Mouse (Mus musculus) stomach, embryonic 16.5 days (tissue): Measurements from ENCODE around the gene H2afj. TPM values are rescaled to one million over a fixed set of nuclear protein-coding genes. Genes with fewer than 3 reads are reported as not detected.

Experiments used
- ATAC-seq: fragments of 200-750 bp; cut with Nextera tagmentation; 2 replicates; pipeline ENCODE4 v1.8.0; 2017; ENCODE audit warnings: moderate number of reproducible peaks, moderate TSS enrichment; ENCODE audit not compliant: insufficient read depth, low FRiP score
- H3K27ac ChIP-seq: fragments of 300-500 bp; sonication (generic); 2 replicates; pipeline ENCODE4 v1.5.1; 2014; ENCODE audit warnings: low read length
- H3K27me3 ChIP-seq: fragments of 300-500 bp; sonication (generic); 2 replicates; pipeline ENCODE4 v1.6.1; 2014; ENCODE audit warnings: low read length, control low read depth, mixed read lengths; ENCODE audit not compliant: control insufficient read depth, insufficient read depth
- H3K36me3 ChIP-seq: fragments of 300-500 bp; sonication (generic); 2 replicates; pipeline ENCODE4 v1.6.1; 2014; ENCODE audit warnings: low read length; ENCODE audit not compliant: control insufficient read depth, insufficient read depth
- H3K4me1 ChIP-seq: fragments of 300-500 bp; sonication (generic); 2 replicates; pipeline ENCODE4 v1.6.1; 2014; ENCODE audit warnings: low read length, control low read depth, mixed read lengths; ENCODE audit not compliant: control insufficient read depth, insufficient read depth
- H3K4me2 ChIP-seq: fragments of 300-500 bp; sonication (generic); 2 replicates; pipeline ENCODE4 v1.6.1; 2014; ENCODE audit warnings: low read depth, low read length, mixed read lengths
- H3K4me3 ChIP-seq: fragments of 300-500 bp; sonication (generic); replicated peaks from 2 replicates; pipeline ENCODE4 v1.5.1; 2014; ENCODE audit warnings: mild to moderate bottlenecking, low read length
- H3K9ac ChIP-seq: fragments of 300-500 bp; sonication (generic); 2 replicates; pipeline ENCODE4 v1.6.1; 2014; ENCODE audit warnings: low read length
- H3K9me3 ChIP-seq: fragments of 300-500 bp; sonication (generic); replicated peaks from 2 replicates; pipeline ENCODE4 v1.6.1; 2016; ENCODE audit warnings: low read length, control low read depth; ENCODE audit not compliant: control insufficient read depth
- WGBS: fragments of 180-500 bp; shearing (Covaris S2); extraction: QIAGEN DNeasy Blood & Tissue Kit; methylation state at CpG from one replicate; pipeline ENCODE4 v1.1.7; 2014; 5-methylcytosine and 5-hydroxymethylcytosine counted together
- microRNA-seq: library from miRNA; unstranded; fragments of <30 nt; microRNA quantifications from one replicate; pipeline ENCODE4, GENCODE M21; 2016
- polyA plus RNA-seq: library from polyadenylated mRNA; unstranded; fragments of >200 nt; fragmentation: Nextera tagmentation; extraction: Ambion mirVana; gene quantifications from 2 replicates; pipeline ENCODE4 v1.2.1, GENCODE M21; 2015

H2afj gene
- polyA plus RNA-seq, 1 experiment from 2014 or later = 196 TPM

DNA sequence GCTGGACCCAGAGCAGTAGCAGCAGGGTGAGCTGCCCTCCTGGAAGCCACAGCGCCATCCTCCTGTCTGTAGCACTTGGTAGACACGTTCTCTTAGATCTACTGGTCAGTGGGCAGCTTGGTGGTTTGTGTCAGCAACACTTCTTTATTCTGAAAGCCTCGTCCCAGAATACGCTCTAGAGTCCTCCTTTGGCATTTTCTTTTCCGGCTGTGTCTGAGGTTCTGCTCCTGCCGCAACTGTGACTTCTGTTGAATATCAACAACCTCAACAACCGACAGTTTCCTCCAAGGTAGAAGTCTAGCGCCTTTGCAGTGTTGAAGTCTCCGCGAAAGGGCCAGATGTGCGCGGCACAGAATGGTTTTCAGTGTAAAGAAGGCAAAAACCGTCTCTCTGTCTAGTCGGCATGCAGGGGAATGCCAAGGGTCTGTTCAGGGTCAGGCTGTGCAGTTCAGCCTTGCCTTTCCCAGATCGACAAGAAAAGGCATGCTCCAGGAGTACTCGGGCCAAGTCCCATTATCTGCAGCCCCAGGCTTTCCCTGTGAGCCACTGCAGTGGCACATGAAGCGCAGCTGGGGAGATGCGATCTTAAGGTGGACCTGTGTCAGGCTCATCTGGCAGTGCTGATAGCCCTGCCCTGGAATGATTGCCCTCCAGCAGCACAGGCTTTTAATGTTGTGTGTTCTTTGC lies 49.3 kb downstream of the H2afj start, which contains the start of gene Art4:
Gene Art4 (minus strand): TSS at position 548 of the 687 bp plus-strand sequence.
- peak within 1 kb of the TSS; percentile 42 for H3K4me2 ChIP-seq
- H3K4me3 ChIP-seq = peak within 1 kb of the TSS; percentile 37
- peaks cover 24% of the 10 kb centered on the region for H3K4me1 ChIP-seq
- peak within 1 kb of the TSS; percentile 62 for H3K9ac ChIP-seq
- no peaks in the 10 kb centered on the region for H3K9me3 ChIP-seq
- peak; percentile 63 for ATAC-seq
- 38% methylated on average over 18 of the region's 18 CpGs for WGBS
- peak within 1 kb of the TSS; percentile 82 for H3K27ac ChIP-seq
- H3K36me3 ChIP-seq = no peaks in the 10 kb centered on the region
- no peaks in the 10 kb centered on the region for H3K27me3 ChIP-seq

DNA sequence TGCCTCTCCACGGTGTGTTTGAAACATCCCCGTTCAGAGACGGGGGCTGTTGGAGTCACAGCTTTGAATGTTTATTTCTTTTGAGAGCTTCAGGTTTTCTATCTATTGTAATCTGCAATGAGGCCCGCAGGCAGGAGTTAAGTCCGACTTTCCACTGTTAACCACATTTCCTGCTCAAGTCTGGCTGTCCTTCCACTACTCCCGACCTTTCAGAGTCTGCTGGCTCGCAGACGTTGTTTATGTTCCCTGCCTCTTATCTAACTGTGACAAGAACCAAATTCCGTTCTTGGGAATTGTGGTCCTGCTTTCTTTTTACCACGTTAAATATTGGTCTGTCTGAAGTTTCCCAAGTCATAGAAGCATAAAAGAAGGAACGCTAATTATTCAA lies 49.8 kb downstream of the H2afj start:
- H3K36me3 ChIP-seq = no peaks in the 10 kb centered on the region
- 5% methylated on average over 11 of the region's 11 CpGs for WGBS
- H3K4me2 ChIP-seq = peak overlapping the region; percentile 42
- H3K9me3 ChIP-seq = no peaks in the 10 kb centered on the region
- H3K27ac ChIP-seq = peak overlapping the region; percentile 82
- ATAC-seq = peak; percentile 68
- peaks cover 24% of the 10 kb centered on the region for H3K4me1 ChIP-seq
- no peaks in the 10 kb centered on the region for H3K27me3 ChIP-seq
- H3K9ac ChIP-seq = peak overlapping the region; percentile 62
- peak overlapping the region; percentile 37; the same call in 1 of the 2 replicates for H3K4me3 ChIP-seq

- Histone ChIP-seq H3K36me3 (no peaks in the 10 kb centered on the region), H3K4me1 (peaks cover 24% of the 10 kb centered on the region), H3K4me2 (0 out of 2 replicates have a peak overlapping the region, but pooled peaks have one; percentile 42), H3K27me3 (no peaks in the 10 kb centered on the region), H3K9me3 (no peaks in the 10 kb centered on the region), H3K4me3 (no peak overlapping the region), H3K9ac (0 out of 2 replicates have a peak overlapping the region, but pooled peaks have one; percentile 25), H3K27ac (peak overlapping the region; percentile 82)
- WGBS = 44% methylated on average over 8 of the region's 8 CpGs
- ATAC-seq = no peak
Observed at GRCm38 (mm10) chr6:136858420-136858819, 50.4 kb downstream of the H2afj start.

Small RNAs within 50 kb of the gene (microRNA-seq; reads per million reads assigned to microRNA genes)
- not detected for gene Gm44364

Other genes with a start within 250 kb of the H2afj start
- gene Plbd1, start 146.3 kb upstream of the H2afj start, polyA plus RNA-seq = 32.8 and 37.3 TPM in 2 replicates
- 8.5 and 8.7 TPM in 2 replicates for gene Gucy2c, start 26.5 kb upstream of the H2afj start, polyA plus RNA-seq
- gene Hist4h4, start 3.8 kb upstream of the H2afj start, polyA plus RNA-seq = 0.83 and 0.89 TPM in 2 replicates
- gene BC049715, start 19.4 kb downstream of the H2afj start, polyA plus RNA-seq = 0.46 and 2.6 TPM in 2 replicates
- gene Wbp11, start 20.0 kb downstream of the H2afj start, polyA plus RNA-seq = 85.0 and 90.8 TPM in 2 replicates
- 1.2 and 2.2 TPM in 2 replicates for gene Smco3, start 27.2 kb downstream of the H2afj start, polyA plus RNA-seq
- gene Art4, start 49.5 kb downstream of the H2afj start, polyA plus RNA-seq = 6.9 and 7.9 TPM in 2 replicates
- gene Mgp, start 67.6 kb downstream of the H2afj start, polyA plus RNA-seq = 224 and 245 TPM in 2 replicates
- 41.0 and 44.8 TPM in 2 replicates for gene Erp27, start 113.9 kb downstream of the H2afj start, polyA plus RNA-seq
- gene Pde6h, start 115.6 kb downstream of the H2afj start, polyA plus RNA-seq = 0.06 TPM in 1 of 2 replicates, not detected in the other
- 57.8 and 69.5 TPM in 2 replicates for gene Arhgdib, start 133.7 kb downstream of the H2afj start, polyA plus RNA-seq